Mouse (Mus musculus): ENCODE measurements at regions not wholly inside any gene's neighbourhood (a gene's known extent, or its start where the extent isn't known, plus 50 kb on each side); places are given as distances from the start of the nearest gene placed in this dataset.

DNA sequence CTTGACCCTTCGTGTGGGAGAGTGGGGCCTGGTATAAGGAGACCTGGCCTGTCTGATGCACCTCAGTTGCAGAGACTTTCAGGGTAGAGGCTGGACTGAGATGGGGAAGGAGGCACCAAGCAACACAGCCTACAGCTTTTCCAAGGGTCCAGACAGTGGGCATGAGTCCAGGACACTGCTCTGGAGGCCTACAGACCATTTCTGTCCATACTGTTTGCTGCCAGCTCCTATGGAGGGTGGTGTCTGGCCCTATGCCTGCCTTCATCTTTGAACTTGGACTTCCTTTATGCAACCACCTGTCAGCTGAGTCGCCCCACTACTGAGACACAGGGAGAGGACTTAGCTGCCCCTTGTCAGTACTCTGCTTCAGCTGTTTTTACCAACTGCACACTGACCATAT lies 73.7 kb upstream of the Brd7 start:
- TF ChIP-seq MAFK (IDR thresholded peaks at IDR 0.05; ENCODE audit: insufficient read depth, low read depth, low read length) (no peak), ZC3H11A (IDR thresholded peaks at IDR 0.05; ENCODE audit: borderline replicate concordance, low read depth, low read length) (no peak), CHD2 (IDR thresholded peaks at IDR 0.05; ENCODE audit: low read depth, low read length) (no peak), HCFC1 (IDR thresholded peaks at IDR 0.05; ENCODE audit: borderline replicate concordance, insufficient read depth, low read length) (no peak), ZNF384 (IDR thresholded peaks at IDR 0.05; ENCODE audit: low read depth, low read length) (no peak)
